Mouse (Mus musculus) myocyte (in vitro differentiated cells): Measurements from ENCODE around the gene Tmem144. TPM values are rescaled to one million over a fixed set of nuclear protein-coding genes. Genes with fewer than 3 reads are reported as not detected.
A peak's percentile ranks its signal among the peaks of the same experiment; 100 is the strongest.

Source experiments
- H3K27me3 ChIP-seq: one replicate; pipeline ENCODE4 v1.6.1; 2011; ENCODE audit not compliant: control insufficient read depth, insufficient read depth, insufficient read length
- H3K36me3 ChIP-seq: one replicate; pipeline ENCODE4 v1.6.1; 2011; ENCODE audit not compliant: control insufficient read depth, insufficient read depth
- H3K4me2 ChIP-seq: one replicate; pipeline ENCODE4 v1.6.1; 2011; ENCODE audit warnings: low read depth, control low read depth
- H3K4me3 ChIP-seq: one replicate; pipeline ENCODE4 v1.5.1; 2011; ENCODE audit warnings: mild to moderate bottlenecking, control low read depth, moderate library complexity
- H3K79me2 ChIP-seq: one replicate; pipeline ENCODE4 v1.6.1; 2011; ENCODE audit not compliant: control insufficient read depth, insufficient read depth
- H3ac ChIP-seq: one replicate; pipeline ENCODE4 v1.6.1; 2011; ENCODE audit not compliant: control insufficient read depth, insufficient read length
- CEBPB ChIP-seq: IDR thresholded peaks from 2 replicates; pipeline ENCODE4 v1.6.1; 2011; ENCODE audit warnings: mild to moderate bottlenecking, moderate library complexity; ENCODE audit not compliant: poor library complexity, insufficient read depth, severe bottlenecking
- E2F4 ChIP-seq: IDR thresholded peaks from one replicate; pipeline ENCODE4 v1.6.1; 2011; ENCODE audit warnings: mild to moderate bottlenecking, control low read depth, moderate library complexity; ENCODE audit not compliant: insufficient read depth
- MAX ChIP-seq: IDR thresholded peaks from one replicate; pipeline ENCODE4 v1.6.1; 2011; ENCODE audit warnings: low read depth, mild to moderate bottlenecking, control low read depth
- MYOD1 ChIP-seq, 3 experiments: IDR thresholded peaks; one replicate each; pipeline ENCODE4 v1.6.1; 2011; ENCODE audit warnings: control low read depth in 2 of 3, low read depth in 2 of 3, mild to moderate bottlenecking in 2 of 3, moderate library complexity in 1 of 3; ENCODE audit not compliant: insufficient read length in 2 of 3, control insufficient read depth in 1 of 3
- MYOG ChIP-seq, 3 experiments: IDR thresholded peaks; one replicate each; pipeline ENCODE4 v1.6.1; 2011; ENCODE audit warnings: control low read depth in 2 of 3, low read depth in 2 of 3, mild to moderate bottlenecking in 2 of 3; ENCODE audit not compliant: insufficient read length in 2 of 3, control insufficient read depth in 1 of 3, insufficient read depth in 1 of 3
- POLR2A ChIP-seq: IDR thresholded peaks from one replicate; pipeline ENCODE4 v1.6.1; 2011; ENCODE audit warnings: low read depth, mild to moderate bottlenecking, control low read depth, moderate library complexity; ENCODE audit not compliant: insufficient read length
- POLR2AphosphoS2 ChIP-seq: IDR thresholded peaks from one replicate; pipeline ENCODE4 v1.6.1; 2011; ENCODE audit warnings: low read depth, control low read depth; ENCODE audit not compliant: insufficient read length
- REST ChIP-seq: IDR thresholded peaks from one replicate; pipeline ENCODE4 v1.6.1; 2011; ENCODE audit warnings: mild to moderate bottlenecking, control low read depth, moderate library complexity; ENCODE audit not compliant: insufficient read depth, insufficient read length
- SRF ChIP-seq: IDR thresholded peaks from one replicate; pipeline ENCODE4 v1.6.1; 2011; ENCODE audit warnings: low read depth; ENCODE audit not compliant: control insufficient read depth, insufficient read length
- TCF12 ChIP-seq: IDR thresholded peaks from one replicate; pipeline ENCODE4 v1.6.1; 2011; ENCODE audit warnings: mild to moderate bottlenecking, control low read depth; ENCODE audit not compliant: poor library complexity, insufficient read depth, severe bottlenecking
- TCF3 ChIP-seq: IDR thresholded peaks from one replicate; pipeline ENCODE4 v1.6.1; 2011; ENCODE audit warnings: low read depth, control low read depth; ENCODE audit not compliant: insufficient read length
- USF1 ChIP-seq: IDR thresholded peaks from one replicate; pipeline ENCODE4 v1.6.1; 2011; ENCODE audit warnings: low read depth, mild to moderate bottlenecking, control low read depth, moderate library complexity
- polyA plus RNA-seq: library from polyadenylated mRNA; unstranded; fragments of >200 nt; fragmentation: generic; extraction: Trizol; gene quantifications from one replicate; pipeline ENCODE4 v1.2.1, GENCODE M21; 2012; ENCODE audit warnings: missing spikeins

Tmem144 gene
- polyA plus RNA-seq, 1 experiment = 0.92 TPM

GRCm38 (mm10) chr3:79886357-79887091 lies 34.0 kb upstream of the Tmem144 start:
- Histone ChIP-seq H3K27me3 (no peaks in the 10 kb centered on the region), H3K4me3 (peak overlapping the region; percentile 25), H3K4me2 (peak overlapping the region; percentile 69), H3ac (no peak overlapping the region), H3K36me3 (no peaks in the 10 kb centered on the region), H3K79me2 (no peaks in the 10 kb centered on the region)
- no peak for TF ChIP-seq E2F4
- no peak for TF ChIP-seq POLR2AphosphoS2
- TF ChIP-seq CEBPB = no peak

- TF ChIP-seq MYOD1 (IDR thresholded peaks at IDR 0.05; ENCODE audit: control insufficient read depth in 1 of 3, insufficient read length in 2 of 3, low read depth in 2 of 3) = peak in 1 of 3 experiments; percentile 11
- TF ChIP-seq MYOG (IDR thresholded peaks at IDR 0.05; ENCODE audit: control insufficient read depth in 1 of 3, insufficient read depth in 1 of 3, insufficient read length in 2 of 3, low read depth in 2 of 3) = peak in 1 of 3 experiments; percentile 6
- no peak for TF ChIP-seq POLR2A
- no peaks in the 10 kb centered on the region for H3K27me3 ChIP-seq
- H3K4me2 ChIP-seq = peak overlapping the region; percentile 69
- peak overlapping the region; percentile 25 for H3K4me3 ChIP-seq
- H3K36me3 ChIP-seq = no peaks in the 10 kb centered on the region
- no peak overlapping the region for H3ac ChIP-seq
- H3K79me2 ChIP-seq = no peaks in the 10 kb centered on the region
Observed at GRCm38 (mm10) chr3:79885686-79886356, 33.2 kb upstream of the Tmem144 start.

GRCm38 (mm10) chr3:79884761-79885189 lies 32.2 kb upstream of the Tmem144 start:
- H3K79me2 ChIP-seq = no peaks in the 10 kb centered on the region
- no peak overlapping the region for H3ac ChIP-seq
- H3K4me3 ChIP-seq = peak overlapping the region; percentile 25
- no peaks in the 10 kb centered on the region for H3K27me3 ChIP-seq
- H3K4me2 ChIP-seq = peak overlapping the region; percentile 85
- H3K36me3 ChIP-seq = no peaks in the 10 kb centered on the region
- TF ChIP-seq REST = no peak
- no peak for TF ChIP-seq MYOD1 (IDR thresholded peaks at IDR 0.05; ENCODE audit: control insufficient read depth in 1 of 3, insufficient read length in 2 of 3, low read depth in 2 of 3)
- TF ChIP-seq MAX = no peak
- TF ChIP-seq SRF = no peak
- no peak for TF ChIP-seq POLR2AphosphoS2
- TF ChIP-seq CEBPB = no peak
- no peak for TF ChIP-seq TCF3
- no peak for TF ChIP-seq POLR2A
- no peak for TF ChIP-seq MYOG (IDR thresholded peaks at IDR 0.05; ENCODE audit: control insufficient read depth in 1 of 3, insufficient read depth in 1 of 3, insufficient read length in 2 of 3, low read depth in 2 of 3)
- no peak for TF ChIP-seq E2F4
- no peak for TF ChIP-seq USF1
- no peak for TF ChIP-seq TCF12

- H3K36me3 ChIP-seq = no peaks in the 10 kb centered on the region
- TF ChIP-seq TCF3 (no peak), POLR2A (no peak), E2F4 (no peak), MYOG (IDR thresholded peaks at IDR 0.05; ENCODE audit: control insufficient read depth in 1 of 3, insufficient read depth in 1 of 3, insufficient read length in 2 of 3, low read depth in 2 of 3) (no peak), REST (no peak), MYOD1 (IDR thresholded peaks at IDR 0.05; ENCODE audit: control insufficient read depth in 1 of 3, insufficient read length in 2 of 3, low read depth in 2 of 3) (no peak), TCF12 (no peak), SRF (no peak), MAX (no peak)
Observed at GRCm38 (mm10) chr3:79884305-79884704, 31.7 kb upstream of the Tmem144 start, which contains the start of gene Fam198b. Fam198b (plus strand) TSS chr3:79884533.

GRCm38 (mm10) chr3:79883092-79883491 lies 30.5 kb upstream of the Tmem144 start:
- Histone ChIP-seq H3K36me3 (no peaks in the 10 kb centered on the region), H3K4me3 (no peak overlapping the region), H3K79me2 (no peaks in the 10 kb centered on the region), H3K4me2 (no peak overlapping the region), H3K27me3 (no peaks in the 10 kb centered on the region), H3ac (no peak overlapping the region)
- TF ChIP-seq POLR2AphosphoS2 (no peak), MAX (no peak), USF1 (no peak), SRF (no peak), TCF12 (no peak), TCF3 (no peak), POLR2A (no peak), CEBPB (no peak), REST (no peak)

More at GRCm38 (mm10) chr3:79884305-79884704, 31.7 kb upstream of the Tmem144 start, which contains the start of gene Fam198b:
- Histone ChIP-seq H3K27me3 (no peaks in the 10 kb centered on the region), H3K4me3 (peak within 1 kb of the TSS; percentile 25), H3ac (no peak within 1 kb of the TSS), H3K79me2 (no peaks in the 10 kb centered on the region), H3K4me2 (peak within 1 kb of the TSS; percentile 85)
